ENCODE assay signal across 10 mouse cellular contexts in the genomic region with DNA sequence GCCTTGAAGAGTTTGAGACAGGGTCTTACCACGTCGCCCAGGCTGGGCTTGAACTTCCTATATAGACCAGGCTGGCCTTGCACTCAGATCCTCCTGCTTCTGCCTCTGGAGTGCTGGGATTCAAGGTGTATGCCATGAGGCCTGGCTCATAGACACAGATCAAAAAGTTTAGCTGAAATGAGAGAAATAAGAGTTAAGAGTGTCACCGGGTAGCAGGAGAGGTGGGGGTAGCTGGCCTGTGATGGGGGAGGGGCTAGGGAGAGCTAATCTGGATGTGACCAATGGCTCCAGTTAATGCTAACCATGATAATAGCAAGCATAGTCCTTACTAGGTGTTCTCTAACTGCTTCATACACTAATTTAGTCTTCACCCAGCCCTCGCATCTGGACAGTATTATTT. TPM values are rescaled to one million over a fixed set of nuclear protein-coding genes. Genes with fewer than 3 reads are reported as not detected.
DNase-seq lines count a peak whose midpoint lies in the region; ATAC-seq and TF ChIP-seq lines count a peak whose summit lies in the region.
"Had no signal": no experiment of that assay in that cellular context is flagged by ENCODE, and none has a peak within 500 bp of the region (broad histone marks: within the 10 kb centered on the region; RNA-seq: fewer than 3 reads in every experiment).

No protein-coding gene starts in this region.

- H3K9ac ChIP-seq in hindbrain, postnatal 0 days (replicated peaks; ENCODE audit: low read length): no peak overlapping the region
- H3K9ac ChIP-seq in lung, postnatal 0 days (replicated peaks; ENCODE audit: low read depth): no peak overlapping the region

- no peak overlapping the region for H3K4me3 ChIP-seq in cerebellum, adult 2 months (replicated peaks; ENCODE audit: insufficient read depth, low read depth, low read length)
- H3K4me3 ChIP-seq in hindbrain, postnatal 0 days (ENCODE audit: low read length): peak overlapping the region; percentile 74; the same call in 1 of the 2 replicates
- H3K4me3 ChIP-seq in hindbrain, embryonic 10.5 days: no peak overlapping the region
- peak overlapping the region; percentile 1; the same call in 1 of the 2 replicates for H3K4me3 ChIP-seq in lung, postnatal 0 days (ENCODE audit: low read depth, low read length)
- peak overlapping the region; percentile 33 for H3K4me3 ChIP-seq in myocyte

- H3K9me3 ChIP-seq in hindbrain, postnatal 0 days (ENCODE audit: low read length): no peaks in the 10 kb centered on the region
- H3K9me3 ChIP-seq in hindbrain, embryonic 10.5 days: no peaks in the 10 kb centered on the region
- no peaks in the 10 kb centered on the region for H3K9me3 ChIP-seq in lung, postnatal 0 days (ENCODE audit: low read length)

- peaks cover 6% of the 10 kb centered on the region for H3K79me2 ChIP-seq in myocyte (ENCODE audit: control insufficient read depth, insufficient read depth)

- no peak overlapping the region for H3ac ChIP-seq in myocyte (ENCODE audit: control insufficient read depth, insufficient read length)

- no peak for TF ChIP-seq EP300 in lung, postnatal 0 days (IDR thresholded peaks at IDR 0.05)

- WGBS in cerebellum, adult 2 months: 78% methylated on average over 4 of the region's 4 CpGs
- WGBS in hindbrain, postnatal 0 days: 76% methylated on average over 4 of the region's 4 CpGs
- 80% methylated on average over 4 of the region's 4 CpGs for WGBS in hindbrain, embryonic 10.5 days
- 74% methylated on average over 4 of the region's 4 CpGs for WGBS in lung, postnatal 0 days

- no peaks in the 10 kb centered on the region for H3K27me3 ChIP-seq in cerebellum, adult 2 months (ENCODE audit: control insufficient read depth, insufficient read depth, low read length)
- H3K27me3 ChIP-seq in hindbrain, postnatal 0 days (ENCODE audit: insufficient read depth, low read length): no peaks in the 10 kb centered on the region
- H3K27me3 ChIP-seq in hindbrain, embryonic 10.5 days (ENCODE audit: insufficient read depth, poor library complexity, severe bottlenecking): no peaks in the 10 kb centered on the region
- H3K27me3 ChIP-seq in lung, postnatal 0 days (replicated peaks; ENCODE audit: insufficient read depth, low read length): no peaks in the 10 kb centered on the region
- H3K27me3 ChIP-seq in myocyte (ENCODE audit: control insufficient read depth, insufficient read depth, insufficient read length): no peaks in the 10 kb centered on the region

- H3K4me1 ChIP-seq in cerebellum, adult 2 months (ENCODE audit: control insufficient read depth, insufficient read depth, low read length): peaks cover 9% of the 10 kb centered on the region
- peaks cover 13% of the 10 kb centered on the region; the same call in 1 of the 2 replicates for H3K4me1 ChIP-seq in hindbrain, postnatal 0 days (ENCODE audit: insufficient read depth, low read length)
- peaks cover 19% of the 10 kb centered on the region for H3K4me1 ChIP-seq in hindbrain, embryonic 10.5 days (replicated peaks)
- H3K4me1 ChIP-seq in lung, postnatal 0 days (ENCODE audit: insufficient read depth, low read depth, low read length): peaks cover 4% of the 10 kb centered on the region; the same call in 1 of the 2 replicates

- peak overlapping the region; percentile 83; the same call in 1 of the 2 replicates for H3K4me2 ChIP-seq in hindbrain, postnatal 0 days (ENCODE audit: low read depth, low read length)
- H3K4me2 ChIP-seq in lung, postnatal 0 days (replicated peaks; ENCODE audit: low read depth, low read length): peak overlapping the region; percentile 98
- peak overlapping the region; percentile 96 for H3K4me2 ChIP-seq in myocyte (ENCODE audit: low read depth)

- no peak for TF ChIP-seq CTCF in cerebellum, adult 2 months (IDR thresholded peaks at IDR 0.05; ENCODE audit: borderline replicate concordance, insufficient read depth, low read depth, low read length)
- TF ChIP-seq CTCF in hindbrain, postnatal 0 days (IDR thresholded peaks at IDR 0.05; ENCODE audit: low read depth): no peak
- TF ChIP-seq CTCF in lung, postnatal 0 days (IDR thresholded peaks at IDR 0.05): no peak

- no peak for ATAC-seq in hindbrain, postnatal 0 days
- no peak for ATAC-seq in lung, postnatal 0 days

- H3K27ac ChIP-seq in cerebellum, adult 2 months (ENCODE audit: insufficient read depth, low read length): 0 out of 2 replicates have a peak overlapping the region, but pooled peaks have one; percentile 20
- no peak overlapping the region for H3K27ac ChIP-seq in hindbrain, postnatal 0 days
- H3K27ac ChIP-seq in hindbrain, embryonic 10.5 days: no peak overlapping the region
- H3K27ac ChIP-seq in lung, postnatal 0 days (ENCODE audit: low read length): peak overlapping the region; percentile 28

- no peak for TF ChIP-seq POLR2A in cerebellum, adult 2 months (IDR thresholded peaks at IDR 0.05; ENCODE audit: borderline replicate concordance, insufficient read depth, low read length)
- no peak for TF ChIP-seq POLR2A in myocyte (IDR thresholded peaks at IDR 0.05; ENCODE audit: insufficient read length, low read depth)

- no peak for DNase-seq in cerebellum, adult 2 months
- DNase-seq in cerebellum, adult 9-11 months: no peak
- DNase-seq in hindbrain, postnatal 0 days (ENCODE audit: low spot score): no peak
- DNase-seq in hindbrain, embryonic 10.5 days (ENCODE audit: low spot score): no peak
- DNase-seq in lung, postnatal 0 days (ENCODE audit: low spot score): no peak
- DNase-seq in lung, postnatal 25 days (ENCODE audit: low spot score): no peak
- no peak for DNase-seq in ovary, postnatal 36 days (ENCODE audit: low spot score)
- DNase-seq: gastrocnemius, postnatal 36 days; thymus, adult 2 months had no signal

- H3K36me3 ChIP-seq in hindbrain, postnatal 0 days (ENCODE audit: insufficient read depth, low read length): no peaks in the 10 kb centered on the region
- no peaks in the 10 kb centered on the region for H3K36me3 ChIP-seq in hindbrain, embryonic 10.5 days
- no peaks in the 10 kb centered on the region for H3K36me3 ChIP-seq in lung, postnatal 0 days (ENCODE audit: insufficient read depth, low read length)
- H3K36me3 ChIP-seq in myocyte (ENCODE audit: control insufficient read depth, insufficient read depth): no peaks in the 10 kb centered on the region

TF ChIP-seq in myocyte, 11 proteins besides CTCF, POLR2A, EP300 and RAD21:
- TF ChIP-seq MYOD1 (IDR thresholded peaks at IDR 0.05; ENCODE audit: control insufficient read depth in 1 of 3, insufficient read length in 2 of 3, low read depth in 2 of 3): no peak
- no peak for TF ChIP-seq TCF12 (IDR thresholded peaks at IDR 0.05; ENCODE audit: insufficient read depth, poor library complexity, severe bottlenecking)
- no peak for TF ChIP-seq USF1 (IDR thresholded peaks at IDR 0.05; ENCODE audit: low read depth)
- TF ChIP-seq E2F4 (IDR thresholded peaks at IDR 0.05; ENCODE audit: insufficient read depth): no peak
- TF ChIP-seq SRF (IDR thresholded peaks at IDR 0.05; ENCODE audit: control insufficient read depth, insufficient read length, low read depth): no peak
- no peak for TF ChIP-seq REST (IDR thresholded peaks at IDR 0.05; ENCODE audit: insufficient read depth, insufficient read length)
- TF ChIP-seq TCF3 (IDR thresholded peaks at IDR 0.05; ENCODE audit: insufficient read length, low read depth): no peak
- no peak for TF ChIP-seq MAX (IDR thresholded peaks at IDR 0.05; ENCODE audit: low read depth)
- no peak for TF ChIP-seq POLR2AphosphoS2 (IDR thresholded peaks at IDR 0.05; ENCODE audit: insufficient read length, low read depth)
- TF ChIP-seq MYOG (IDR thresholded peaks at IDR 0.05; ENCODE audit: control insufficient read depth in 1 of 3, insufficient read depth in 1 of 3, insufficient read length in 2 of 3, low read depth in 2 of 3): no peak
- no peak for TF ChIP-seq CEBPB (IDR thresholded peaks at IDR 0.05; ENCODE audit: insufficient read depth, poor library complexity, severe bottlenecking)

RNA-seq across cellular contexts. Expression of a gene that starts 2.4 kb away (rescaled TPM):
- 38.8 and 41.2 TPM in 2 replicates for polyA plus RNA-seq in cerebellum, adult 2 months (2012; rRNA removed)
- total RNA-seq in hindbrain, postnatal 0 days (2014; rRNA removed): 40.5 and 41.2 TPM in 2 replicates
- polyA plus RNA-seq in hindbrain, postnatal 0 days (2015; fragmentation: Nextera tagmentation; extraction: Ambion mirVana): 17.9 and 19.0 TPM in 2 replicates
- polyA plus RNA-seq in hindbrain, embryonic 10.5 days (2016; fragmentation: Nextera tagmentation; extraction: Ambion mirVana): 8.7 and 9.5 TPM in 2 replicates
- polyA plus RNA-seq in lung, postnatal 0 days (2015; fragmentation: Nextera tagmentation; extraction: Ambion mirVana): 9.9 and 10.2 TPM in 2 replicates
- polyA plus RNA-seq in myocyte (2012; fragmentation: generic; extraction: Trizol): 4.6 TPM

RNA-seq across cellular contexts. Expression of a gene that starts 2.4 kb away (rescaled TPM):
- polyA plus RNA-seq in cerebellum, adult 2 months (2012; rRNA removed): 0.43 and 0.80 TPM in 2 replicates
- 0.18 and 0.42 TPM in 2 replicates for total RNA-seq in hindbrain, postnatal 0 days (2014; rRNA removed)
- 0.51 and 0.62 TPM in 2 replicates for polyA plus RNA-seq in hindbrain, postnatal 0 days (2015; fragmentation: Nextera tagmentation; extraction: Ambion mirVana)
- 0.16 and 0.35 TPM in 2 replicates for polyA plus RNA-seq in hindbrain, embryonic 10.5 days (2016; fragmentation: Nextera tagmentation; extraction: Ambion mirVana)
- polyA plus RNA-seq in lung, postnatal 0 days (2015; fragmentation: Nextera tagmentation; extraction: Ambion mirVana): 232 and 257 TPM in 2 replicates
- 1.7 TPM for polyA plus RNA-seq in myocyte (2012; fragmentation: generic; extraction: Trizol)

Comparison
In these comparisons a context has a peak if more than half of its experiments do, and no peak if none do; other contexts are left out.
1. H3K4me3 ChIP-seq: peak in hindbrain, postnatal 0 days (single experiment), lung, postnatal 0 days (single experiment) and myocyte (single experiment); none in cerebellum, adult 2 months (single experiment) and hindbrain, embryonic 10.5 days (single experiment).
2. H3K27ac ChIP-seq: peak in cerebellum, adult 2 months (single experiment) and lung, postnatal 0 days (single experiment); none in hindbrain, postnatal 0 days (single experiment) and hindbrain, embryonic 10.5 days (single experiment).
3. RNA of a gene that starts 2.4 kb away (polyA plus RNA-seq): 232 to 257 TPM in lung, postnatal 0 days; 1.7 TPM in myocyte (single experiment), 0.43 to 0.80 TPM in cerebellum, adult 2 months, 0.51 to 0.62 TPM in hindbrain, postnatal 0 days and 0.16 to 0.35 TPM in hindbrain, embryonic 10.5 days; every median in the first group is over 10 times any median in the second.
4. Peak in every context shown above with its lines, with median percentiles within 50 percentile points of each other: H3K4me2 ChIP-seq.